Mouse (Mus musculus) hindbrain, embryonic 11.5 days (tissue): ENCODE measurements around the gene Supt4a. TPM values are rescaled to one million over a fixed set of nuclear protein-coding genes. Genes with fewer than 3 reads are reported as not detected.

Experiments
- ATAC-seq: fragments of 200-750 bp; cut with Nextera tagmentation; 2 replicates; pipeline ENCODE4 v1.8.0; 2017; ENCODE audit warnings: mild to moderate bottlenecking, moderate TSS enrichment, moderate library complexity; ENCODE audit not compliant: low FRiP score
- DNase-seq: peaks from one replicate; pipeline ENCODE4 v3.0.0-alpha.2; 2015; ENCODE audit warnings: low spot score
- H3K27ac ChIP-seq: fragments of 300-500 bp; sonication (generic); 2 replicates; pipeline ENCODE4 v1.5.1; 2014; ENCODE audit warnings: mild to moderate bottlenecking, low read depth, low read length
- H3K27me3 ChIP-seq: fragments of 300-500 bp; sonication (generic); 2 replicates; pipeline ENCODE4 v1.6.1; 2014; ENCODE audit warnings: mild to moderate bottlenecking, low read length, moderate library complexity, mixed read lengths; ENCODE audit not compliant: control insufficient read depth, insufficient read depth
- H3K36me3 ChIP-seq: fragments of 300-500 bp; sonication (generic); 2 replicates; pipeline ENCODE4 v1.6.1; 2014; ENCODE audit warnings: mild to moderate bottlenecking, low read length, moderate library complexity, mixed read lengths; ENCODE audit not compliant: control insufficient read depth, insufficient read depth
- H3K4me1 ChIP-seq: fragments of 300-500 bp; sonication (generic); replicated peaks from 2 replicates; pipeline ENCODE4 v1.6.1; 2014; ENCODE audit warnings: low read length, mixed read lengths; ENCODE audit not compliant: control insufficient read depth, insufficient read depth
- H3K4me2 ChIP-seq: fragments of 300-500 bp; sonication (generic); replicated peaks from 2 replicates; pipeline ENCODE4 v1.6.1; 2014; ENCODE audit warnings: mild to moderate bottlenecking, low read depth, low read length
- H3K4me3 ChIP-seq: fragments of 300-500 bp; sonication (generic); 2 replicates; pipeline ENCODE4 v1.5.1; 2014; ENCODE audit warnings: low read depth, low read length
- H3K9ac ChIP-seq: fragments of 300-500 bp; sonication (generic); 2 replicates; pipeline ENCODE4 v1.6.1; 2014; ENCODE audit warnings: low read depth, low read length
- H3K9me3 ChIP-seq: fragments of 300-500 bp; sonication (generic); 2 replicates; pipeline ENCODE4 v1.6.1; 2016; ENCODE audit warnings: low read length; ENCODE audit not compliant: control insufficient read depth
- WGBS: fragments of 180-500 bp; shearing (Covaris S2); extraction: QIAGEN DNeasy Blood & Tissue Kit; methylation state at CpG from one replicate; pipeline ENCODE4 v1.1.7; 2014; 5-methylcytosine and 5-hydroxymethylcytosine counted together
- polyA plus RNA-seq: library from polyadenylated mRNA; unstranded; fragments of >200 nt; fragmentation: Nextera tagmentation; extraction: Ambion mirVana; gene quantifications from 2 replicates; pipeline ENCODE4 v1.2.1, GENCODE M21; 2014

The Supt4a gene
- polyA plus RNA-seq, 1 experiment from 2014 or later = 162 TPM

- no peak for DNase-seq
- no peaks in the 10 kb centered on the region for H3K27me3 ChIP-seq
- H3K4me2 ChIP-seq = no peak overlapping the region
- ATAC-seq = no peak
- H3K27ac ChIP-seq = no peak overlapping the region
- H3K9ac ChIP-seq = no peak overlapping the region
- H3K4me1 ChIP-seq = no peaks in the 10 kb centered on the region
- no peak overlapping the region for H3K4me3 ChIP-seq
- H3K36me3 ChIP-seq = 0 out of 2 replicates have a peak, but pooled peaks cover 3% of the 10 kb centered on the region
- 82% methylated on average over 9 of the region's 9 CpGs for WGBS
- H3K9me3 ChIP-seq = no peaks in the 10 kb centered on the region
Measured at GRCm38 (mm10) chr11:87745632-87746555, 8.5 kb downstream of the Supt4a start.

GRCm38 (mm10) chr11:87747312-87747711 is 10.0 kb downstream of the Supt4a start:
- Histone ChIP-seq H3K9me3 (no peaks in the 10 kb centered on the region), H3K4me1 (no peaks in the 10 kb centered on the region), H3K36me3 (no peaks in the 10 kb centered on the region), H3K27ac (no peak overlapping the region), H3K9ac (no peak overlapping the region), H3K4me3 (no peak overlapping the region), H3K27me3 (no peaks in the 10 kb centered on the region), H3K4me2 (no peak overlapping the region)
- WGBS = 95% methylated on average over 3 of the region's 5 CpGs
- no peak for ATAC-seq
- DNase-seq = no peak

GRCm38 (mm10) chr11:87747716-87748115 is 10.4 kb downstream of the Supt4a start:
- no peak overlapping the region for H3K4me3 ChIP-seq
- no peaks in the 10 kb centered on the region for H3K27me3 ChIP-seq
- no peak overlapping the region for H3K4me2 ChIP-seq
- H3K9ac ChIP-seq = no peak overlapping the region
- H3K36me3 ChIP-seq = no peaks in the 10 kb centered on the region
- ATAC-seq (no peak), DNase-seq (no peak)
- no peaks in the 10 kb centered on the region for H3K4me1 ChIP-seq
- WGBS = 95% methylated on average over 7 of the region's 7 CpGs
- H3K27ac ChIP-seq = no peak overlapping the region
- no peaks in the 10 kb centered on the region for H3K9me3 ChIP-seq

- WGBS = 37% methylated on average over 19 of the region's 19 CpGs
- no peak overlapping the region for H3K27ac ChIP-seq
Measured at GRCm38 (mm10) chr11:87748132-87749119, 11.1 kb downstream of the Supt4a start.

GRCm38 (mm10) chr11:87749192-87750042 is 12.1 kb downstream of the Supt4a start:
- WGBS = 53% methylated on average over 18 of the region's 18 CpGs
- H3K4me1 ChIP-seq = no peaks in the 10 kb centered on the region
- no peak for DNase-seq
- no peaks in the 10 kb centered on the region for H3K27me3 ChIP-seq
- ATAC-seq = no peak
- no peak overlapping the region for H3K4me2 ChIP-seq
- H3K4me3 ChIP-seq = no peak overlapping the region
- H3K36me3 ChIP-seq = no peaks in the 10 kb centered on the region
- no peak overlapping the region for H3K9ac ChIP-seq
- H3K27ac ChIP-seq = no peak overlapping the region
- H3K9me3 ChIP-seq = no peaks in the 10 kb centered on the region

More at GRCm38 (mm10) chr11:87748132-87749119, 11.1 kb downstream of the Supt4a start:
- DNase-seq (no peak), ATAC-seq (no peak)
- H3K9me3 ChIP-seq = no peaks in the 10 kb centered on the region
- no peak overlapping the region for H3K4me2 ChIP-seq
- H3K27me3 ChIP-seq = no peaks in the 10 kb centered on the region
- no peaks in the 10 kb centered on the region for H3K4me1 ChIP-seq
- no peak overlapping the region for H3K9ac ChIP-seq
- no peak overlapping the region for H3K4me3 ChIP-seq
- H3K36me3 ChIP-seq = no peaks in the 10 kb centered on the region

- no peaks in the 10 kb centered on the region for H3K27me3 ChIP-seq
- no peak overlapping the region for H3K4me3 ChIP-seq
- no peak for ATAC-seq
- no peak overlapping the region for H3K4me2 ChIP-seq
- 88% methylated on average over 11 of the region's 11 CpGs for WGBS
- no peak overlapping the region for H3K9ac ChIP-seq
- no peaks in the 10 kb centered on the region for H3K9me3 ChIP-seq
- no peaks in the 10 kb centered on the region for H3K4me1 ChIP-seq
- DNase-seq = no peak
- no peaks in the 10 kb centered on the region for H3K36me3 ChIP-seq
- no peak overlapping the region for H3K27ac ChIP-seq
Measured at GRCm38 (mm10) chr11:87750043-87750421, 12.7 kb downstream of the Supt4a start.

GRCm38 (mm10) chr11:87750521-87750920 is 13.2 kb downstream of the Supt4a start:
- H3K27me3 ChIP-seq = no peaks in the 10 kb centered on the region
- no peak overlapping the region for H3K9ac ChIP-seq
- H3K4me3 ChIP-seq = no peak overlapping the region
- ATAC-seq = no peak
- no peak for DNase-seq
- no peak overlapping the region for H3K4me2 ChIP-seq
- no peaks in the 10 kb centered on the region for H3K9me3 ChIP-seq
- WGBS = 78% methylated on average over 3 of the region's 3 CpGs
- H3K27ac ChIP-seq = no peak overlapping the region
- H3K36me3 ChIP-seq = no peaks in the 10 kb centered on the region
- H3K4me1 ChIP-seq = no peaks in the 10 kb centered on the region

- H3K4me2 ChIP-seq = no peak overlapping the region
- H3K9ac ChIP-seq = no peak overlapping the region
- H3K27ac ChIP-seq = no peak overlapping the region
- H3K9me3 ChIP-seq = no peaks in the 10 kb centered on the region
- no peaks in the 10 kb centered on the region for H3K4me1 ChIP-seq
- H3K36me3 ChIP-seq = no peaks in the 10 kb centered on the region
- ATAC-seq (no peak), DNase-seq (no peak)
- H3K27me3 ChIP-seq = no peaks in the 10 kb centered on the region
- 83% methylated on average over 8 of the region's 8 CpGs for WGBS
- no peak overlapping the region for H3K4me3 ChIP-seq
Measured at GRCm38 (mm10) chr11:87751031-87751430, 13.7 kb downstream of the Supt4a start.
